Mouse (Mus musculus): ENCODE data around the gene Wwtr1. TPM values are rescaled to one million over a fixed set of nuclear protein-coding genes. Genes with fewer than 3 reads are reported as not detected.

Wwtr1 gene
- total and polyA plus RNA-seq, 3 experiments = 0.05 TPM; not detected in 2

DNA sequence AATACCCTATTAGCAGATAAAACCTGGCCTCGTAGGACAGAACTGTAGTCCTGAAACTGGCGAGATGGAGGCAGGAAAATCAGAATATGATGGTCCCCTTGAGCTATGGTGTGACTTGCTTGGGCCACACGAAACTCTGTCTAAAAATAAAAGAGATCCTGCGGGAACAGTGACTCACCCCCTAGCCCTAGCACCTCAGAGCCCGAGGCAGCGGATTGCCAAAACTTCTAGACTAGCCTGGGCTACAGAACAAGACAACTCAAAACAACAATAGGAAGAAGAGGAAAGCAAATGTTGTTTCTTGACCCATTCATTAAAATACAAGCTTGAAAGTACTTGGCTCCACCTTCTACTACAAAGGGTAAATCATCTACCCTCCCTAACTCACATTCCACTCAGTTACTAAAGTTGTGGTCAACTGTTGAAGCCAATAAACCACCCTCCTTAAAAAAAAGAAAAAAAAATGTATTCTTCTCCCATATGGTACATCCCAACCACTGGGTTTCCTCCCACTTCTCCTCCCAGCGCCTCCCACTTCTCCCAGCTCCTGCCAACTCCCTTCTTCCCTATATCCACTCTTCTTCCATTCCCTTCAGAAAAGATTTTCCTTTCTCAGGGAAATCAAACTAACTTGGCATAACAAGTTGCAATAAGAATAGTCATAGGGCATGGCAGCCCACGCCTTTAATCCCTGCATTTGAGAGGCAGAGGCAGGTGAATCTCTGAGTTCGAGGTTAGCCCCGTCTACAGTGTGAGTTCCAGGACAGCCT, 4.9 kb upstream of the Wwtr1 start:
- H3K9me3 ChIP-seq (replicated peaks) = peaks cover 14% of the 10 kb centered on the region
- no peaks in the 10 kb centered on the region for H3K4me1 ChIP-seq (ENCODE audit: insufficient read depth, low read depth, low read length)
- no peaks in the 10 kb centered on the region for H3K36me3 ChIP-seq (replicated peaks)
- DNase-seq (ENCODE audit: low spot score) (no peak), ATAC-seq (ENCODE audit: extremely low read depth, insufficient number of reproducible peaks, low FRiP score, poor library complexity, severe bottlenecking) (no peak)
- no peak overlapping the region for H3K4me3 ChIP-seq (ENCODE audit: low read depth, low read length)
- no peaks in the 10 kb centered on the region for H3K27me3 ChIP-seq (ENCODE audit: insufficient read depth, low read length)
- no peak for TF ChIP-seq GATA1 (IDR thresholded peaks at IDR 0.05; ENCODE audit: borderline replicate concordance, low read length)
- no peak for TF ChIP-seq GATA2 (IDR thresholded peaks at IDR 0.05; ENCODE audit: borderline replicate concordance, low read depth, low read length)
- TF ChIP-seq TAL1 (conservative IDR thresholded peaks at IDR 0.05; ENCODE audit: low read depth, low read length) = no peak
- no peak for TF ChIP-seq CTCF (IDR thresholded peaks at IDR 0.05; ENCODE audit: low read depth, low read length)
- TF ChIP-seq POLR2AphosphoS5 (IDR thresholded peaks at IDR 0.05; ENCODE audit: insufficient replicate concordance, low read depth, low read length) = no peak

- Histone ChIP-seq H3K4me3 (ENCODE audit: low read depth, low read length) (no peak overlapping the region), H3K9me3 (replicated peaks) (peaks cover 27% of the 10 kb centered on the region), H3K27me3 (ENCODE audit: insufficient read depth, low read length) (no peaks in the 10 kb centered on the region; the same call in 1 of the 2 replicates), H3K4me1 (ENCODE audit: insufficient read depth, low read depth, low read length) (no peaks in the 10 kb centered on the region), H3K36me3 (replicated peaks) (no peaks in the 10 kb centered on the region)
- TF ChIP-seq CTCF (IDR thresholded peaks at IDR 0.05; ENCODE audit: low read depth, low read length) (no peak), TAL1 (conservative IDR thresholded peaks at IDR 0.05; ENCODE audit: low read depth, low read length) (no peak), GATA1 (IDR thresholded peaks at IDR 0.05; ENCODE audit: borderline replicate concordance, low read length) (no peak), GATA2 (IDR thresholded peaks at IDR 0.05; ENCODE audit: borderline replicate concordance, low read depth, low read length) (no peak), POLR2AphosphoS5 (IDR thresholded peaks at IDR 0.05; ENCODE audit: insufficient replicate concordance, low read depth, low read length) (no peak)
- DNase-seq (ENCODE audit: low spot score) (no peak), ATAC-seq (ENCODE audit: extremely low read depth, insufficient number of reproducible peaks, low FRiP score, poor library complexity, severe bottlenecking) (no peak)
Measured at GRCm38 (mm10) chr3:57576056-57576824, 530 bp upstream of the Wwtr1 start.

DNA sequence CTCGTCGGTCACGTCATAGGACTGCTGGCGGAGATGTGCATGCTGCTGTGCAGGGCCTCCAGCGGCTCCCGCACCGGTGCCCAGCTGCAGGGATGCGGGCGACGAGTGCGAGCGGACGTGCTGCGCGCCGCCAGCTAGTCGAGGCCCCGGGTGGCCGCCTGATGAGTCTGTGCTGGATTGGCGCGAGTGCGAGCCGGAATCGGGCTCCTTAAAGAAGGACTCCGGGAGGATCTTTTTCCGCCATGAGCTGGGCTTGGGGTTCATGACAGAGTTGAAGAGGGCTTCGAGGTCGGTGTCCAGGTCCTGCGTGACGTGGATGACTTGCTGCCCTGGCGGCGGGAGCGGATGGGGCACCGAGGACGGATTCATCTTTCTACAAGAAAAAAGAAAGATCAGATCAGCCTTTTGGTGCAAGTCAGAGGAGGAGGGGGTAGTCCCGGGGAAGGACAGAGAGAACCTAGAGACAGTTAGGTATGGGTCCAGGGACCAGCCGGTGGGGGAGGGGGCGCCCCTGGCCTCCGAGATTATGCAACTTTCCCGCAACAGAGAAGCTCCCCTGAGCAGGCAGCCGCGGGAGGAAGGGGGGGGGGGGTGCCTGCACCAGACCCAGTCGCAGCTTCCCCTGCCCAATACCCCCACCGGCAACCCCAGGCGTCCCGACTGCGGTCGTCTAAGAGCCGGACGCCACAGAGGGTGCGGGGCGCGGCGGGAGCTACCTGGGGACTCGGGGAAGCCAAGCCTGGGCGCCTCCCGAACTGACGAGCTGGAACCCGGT, 638 bp downstream of the Wwtr1 start:
- DNase-seq (ENCODE audit: low spot score) (no peak), ATAC-seq (ENCODE audit: extremely low read depth, insufficient number of reproducible peaks, low FRiP score, poor library complexity, severe bottlenecking) (no peak)
- no peaks in the 10 kb centered on the region for H3K36me3 ChIP-seq (replicated peaks)
- no peaks in the 10 kb centered on the region; the same call in 1 of the 2 replicates for H3K27me3 ChIP-seq (ENCODE audit: insufficient read depth, low read length)
- H3K4me1 ChIP-seq (ENCODE audit: insufficient read depth, low read depth, low read length) = no peaks in the 10 kb centered on the region
- TF ChIP-seq TAL1 (conservative IDR thresholded peaks at IDR 0.05; ENCODE audit: low read depth, low read length) (no peak), GATA1 (IDR thresholded peaks at IDR 0.05; ENCODE audit: borderline replicate concordance, low read length) (no peak), GATA2 (IDR thresholded peaks at IDR 0.05; ENCODE audit: borderline replicate concordance, low read depth, low read length) (no peak), CTCF (IDR thresholded peaks at IDR 0.05; ENCODE audit: low read depth, low read length) (no peak), POLR2AphosphoS5 (IDR thresholded peaks at IDR 0.05; ENCODE audit: insufficient replicate concordance, low read depth, low read length) (no peak)
- H3K4me3 ChIP-seq (ENCODE audit: low read depth, low read length) = no peak overlapping the region; the same call in 1 of the 2 replicates
- peaks cover 27% of the 10 kb centered on the region for H3K9me3 ChIP-seq (replicated peaks)

DNA sequence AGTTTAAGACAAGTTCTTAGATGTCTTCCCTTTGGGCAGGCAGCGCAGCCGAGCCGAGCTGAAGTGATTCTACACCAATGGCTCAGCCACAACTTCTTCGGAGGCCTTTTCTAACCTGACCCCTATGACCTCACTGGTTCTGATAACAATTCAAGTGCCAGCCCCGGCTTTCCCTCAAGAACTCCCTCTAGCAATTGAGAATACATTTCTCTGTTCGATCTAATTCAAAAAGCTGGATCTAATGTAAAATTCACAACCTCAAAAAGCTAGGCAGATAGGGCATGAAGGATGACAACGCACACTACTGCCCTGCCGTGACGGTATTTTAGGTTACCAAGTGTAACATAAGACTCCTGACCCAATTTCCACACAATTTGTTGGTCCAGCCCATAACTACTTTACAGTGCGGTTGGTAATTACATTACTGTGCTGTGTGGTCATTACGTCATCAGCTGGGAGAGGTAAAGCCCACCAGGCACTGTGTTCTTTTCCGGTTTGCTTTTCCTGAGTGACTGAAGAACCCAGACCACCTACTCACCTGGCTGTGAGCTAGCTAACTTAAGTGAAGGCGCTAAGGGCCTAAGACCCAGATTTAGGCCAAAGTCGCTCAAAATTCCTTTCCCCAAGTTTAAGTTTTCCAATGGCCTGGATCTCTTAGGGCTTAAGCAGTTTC, 1.7 kb downstream of the Wwtr1 start:
- Histone ChIP-seq H3K27me3 (ENCODE audit: insufficient read depth, low read length) (no peaks in the 10 kb centered on the region; the same call in 1 of the 2 replicates), H3K4me1 (ENCODE audit: insufficient read depth, low read depth, low read length) (no peaks in the 10 kb centered on the region), H3K4me3 (ENCODE audit: low read depth, low read length) (no peak overlapping the region), H3K36me3 (replicated peaks) (no peaks in the 10 kb centered on the region), H3K9me3 (replicated peaks) (peaks cover 27% of the 10 kb centered on the region)
- TF ChIP-seq GATA2 (IDR thresholded peaks at IDR 0.05; ENCODE audit: borderline replicate concordance, low read depth, low read length) (no peak), POLR2AphosphoS5 (IDR thresholded peaks at IDR 0.05; ENCODE audit: insufficient replicate concordance, low read depth, low read length) (no peak), TAL1 (conservative IDR thresholded peaks at IDR 0.05; ENCODE audit: low read depth, low read length) (no peak), CTCF (IDR thresholded peaks at IDR 0.05; ENCODE audit: low read depth, low read length) (no peak), GATA1 (IDR thresholded peaks at IDR 0.05; ENCODE audit: borderline replicate concordance, low read length) (no peak)
- ATAC-seq (ENCODE audit: extremely low read depth, insufficient number of reproducible peaks, low FRiP score, poor library complexity, severe bottlenecking) (no peak), DNase-seq (ENCODE audit: low spot score) (no peak)

GRCm38 (mm10) chr3:57572331-57572975, 3.3 kb downstream of the Wwtr1 start:
- no peak for DNase-seq (ENCODE audit: low spot score)
- TF ChIP-seq GATA2 (IDR thresholded peaks at IDR 0.05; ENCODE audit: borderline replicate concordance, low read depth, low read length) (no peak), GATA1 (IDR thresholded peaks at IDR 0.05; ENCODE audit: borderline replicate concordance, low read length) (no peak), POLR2AphosphoS5 (IDR thresholded peaks at IDR 0.05; ENCODE audit: insufficient replicate concordance, low read depth, low read length) (no peak), CTCF (IDR thresholded peaks at IDR 0.05; ENCODE audit: low read depth, low read length) (no peak), TAL1 (conservative IDR thresholded peaks at IDR 0.05; ENCODE audit: low read depth, low read length) (no peak)
- no peaks in the 10 kb centered on the region for H3K4me1 ChIP-seq (ENCODE audit: insufficient read depth, low read depth, low read length)
- H3K36me3 ChIP-seq (replicated peaks) = no peaks in the 10 kb centered on the region
- no peak for ATAC-seq (ENCODE audit: extremely low read depth, insufficient number of reproducible peaks, low FRiP score, poor library complexity, severe bottlenecking)
- no peak overlapping the region for H3K4me3 ChIP-seq (ENCODE audit: low read depth, low read length)
- peaks cover 27% of the 10 kb centered on the region for H3K9me3 ChIP-seq (replicated peaks)
- no peaks in the 10 kb centered on the region; the same call in 1 of the 2 replicates for H3K27me3 ChIP-seq (ENCODE audit: insufficient read depth, low read length)
